Mouse (Mus musculus) megakaryocyte, embryonic 14.5 days (primary cell): ENCODE data around the gene Il20.

ENCODE experiments used
- FLI1 ChIP-seq: IDR thresholded peaks from 2 replicates; pipeline ENCODE4 v1.6.1; 2012; ENCODE audit warnings: low read length, inconsistent platforms, mixed read lengths
- GATA1 ChIP-seq: IDR thresholded peaks from 3 replicates; pipeline ENCODE4 v1.6.1; 2012; ENCODE audit warnings: mixed read lengths, low read length, inconsistent platforms, borderline replicate concordance

DNA sequence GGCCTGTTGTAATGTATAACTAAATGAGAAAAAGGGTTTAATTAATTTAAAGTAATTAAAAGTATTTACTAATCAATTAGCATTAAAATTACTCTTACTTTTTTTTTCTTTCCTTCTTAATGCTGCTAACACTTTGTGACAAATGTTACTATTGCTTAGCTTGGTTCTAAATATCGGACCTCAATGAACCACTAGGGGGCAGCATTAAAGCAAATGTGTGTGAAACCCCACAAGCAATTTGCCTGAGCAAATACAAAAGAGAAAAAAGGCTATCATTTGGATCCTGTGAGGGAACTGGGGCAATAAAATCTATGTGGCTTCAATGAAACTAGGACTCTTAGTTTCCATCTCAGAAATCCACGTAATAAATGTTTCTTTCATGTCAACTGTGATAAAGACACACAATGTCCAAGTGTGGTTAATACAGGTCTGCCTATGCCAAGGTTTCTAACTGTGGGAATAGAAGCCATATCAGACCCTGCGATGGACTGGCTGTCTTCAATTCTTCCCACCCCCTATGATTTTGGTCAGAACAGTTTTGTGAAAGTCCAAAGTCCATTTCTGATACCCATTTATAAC, 34.2 kb downstream of the Il20 start:
- TF ChIP-seq GATA1 = no peak
- no peak for TF ChIP-seq FLI1
